Mouse (Mus musculus) liver, adult 2 months (tissue): ENCODE measurements around the gene Slc39a1. TPM values are rescaled to one million over a fixed set of nuclear protein-coding genes. Genes with fewer than 3 reads are reported as not detected.

Experiments
- DNase-seq: peaks from one replicate; pipeline ENCODE4 v3.0.0-alpha.2; 2011; ENCODE audit warnings: low read depth, low spot score; ENCODE audit errors: extremely low read depth
- H3K27ac ChIP-seq: fragments of 200-500 bp; replicated peaks from 2 replicates; pipeline ENCODE4 v1.5.1; 2012; ENCODE audit warnings: low read depth, mild to moderate bottlenecking, control low read depth, inconsistent platforms, low read length; ENCODE audit not compliant: insufficient read depth
- H3K27me3 ChIP-seq: fragments of 200-500 bp; 2 replicates; pipeline ENCODE4 v1.6.1; 2012; ENCODE audit warnings: mild to moderate bottlenecking, moderate library complexity, low read length, inconsistent platforms; ENCODE audit not compliant: control insufficient read depth, insufficient read depth
- H3K36me3 ChIP-seq: fragments of 200-500 bp; 2 replicates; pipeline ENCODE4 v1.6.1; 2012; ENCODE audit warnings: low read length, inconsistent platforms; ENCODE audit not compliant: control insufficient read depth, insufficient read depth
- H3K4me1 ChIP-seq: fragments of 200-500 bp; 2 replicates; pipeline ENCODE4 v1.6.1; 2011; ENCODE audit warnings: low read length; ENCODE audit not compliant: control insufficient read depth, insufficient read depth
- H3K4me3 ChIP-seq: fragments of 200-500 bp; 2 replicates; pipeline ENCODE4 v1.5.1; 2011; ENCODE audit warnings: low read depth, mild to moderate bottlenecking, control low read depth, low read length, moderate library complexity; ENCODE audit not compliant: insufficient read depth
- H3K79me2 ChIP-seq: fragments of 200-500 bp; 2 replicates; pipeline ENCODE4 v1.6.1; 2012; ENCODE audit warnings: inconsistent platforms, mild to moderate bottlenecking, low read length, moderate library complexity; ENCODE audit not compliant: control insufficient read depth, insufficient read depth
- H3K9ac ChIP-seq: fragments of 200-500 bp; 2 replicates; pipeline ENCODE4 v1.6.1; 2012; ENCODE audit warnings: low read depth, mild to moderate bottlenecking, control low read depth, inconsistent platforms, low read length
- CTCF ChIP-seq: fragments of 200-500 bp; IDR thresholded peaks from 2 replicates; pipeline ENCODE4 v1.5.1; 2011; ENCODE audit warnings: low read depth, low read length, control low read depth
- POLR2A ChIP-seq: fragments of 200-500 bp; IDR thresholded peaks from 2 replicates; pipeline ENCODE4 v1.6.1; 2011; ENCODE audit warnings: low read length, control low read depth; ENCODE audit not compliant: insufficient read depth; ENCODE audit errors: extremely low read depth
- WGBS: fragments of 180-500 bp; shearing (Covaris S2); methylation state at CpG from one replicate; pipeline ENCODE4 v1.1.7; 2018; 5-methylcytosine and 5-hydroxymethylcytosine counted together
- polyA plus RNA-seq: library from polyadenylated mRNA; depleted of rRNA; stranded (reverse); fragments of >200 nt; gene quantifications from 2 replicates; pipeline ENCODE4 v1.2.3, GENCODE M21; 2012
- total RNA-seq: library from RNA; depleted of rRNA; stranded (reverse); fragments of >200 nt; gene quantifications from 2 replicates; pipeline ENCODE4 v1.2.3, GENCODE M21; 2014

Slc39a1 gene
- total and polyA plus RNA-seq, 2 experiments: 59.3 to 68.0 TPM

GRCm38 (mm10) chr3:90231075-90231474 lies 16.9 kb upstream of the Slc39a1 start:
- peaks cover 6% of the 10 kb centered on the region for H3K4me1 ChIP-seq
- H3K79me2 ChIP-seq: no peaks in the 10 kb centered on the region
- no peak for DNase-seq
- TF ChIP-seq CTCF (no peak), POLR2A (no peak)
- peak overlapping the region; percentile 84 for H3K4me3 ChIP-seq
- peak overlapping the region; percentile 30 for H3K27ac ChIP-seq
- WGBS: 22% methylated on average over 8 of the region's 8 CpGs
- no peaks in the 10 kb centered on the region for H3K27me3 ChIP-seq
- peak overlapping the region; percentile 45; the same call in 1 of the 2 replicates for H3K9ac ChIP-seq
- H3K36me3 ChIP-seq: peaks cover 16% of the 10 kb centered on the region

GRCm38 (mm10) chr3:90231507-90232333 lies 16.3 kb upstream of the Slc39a1 start, which contains the start of gene Jtb:
Gene Jtb (plus strand): TSS chr3:90231597.
- Histone ChIP-seq H3K9ac (peak within 1 kb of the TSS; percentile 89), H3K4me3 (peak within 1 kb of the TSS; percentile 84), H3K4me1 (peaks cover 6% of the 10 kb centered on the region), H3K27me3 (no peaks in the 10 kb centered on the region), H3K79me2 (no peaks in the 10 kb centered on the region), H3K36me3 (peaks cover 16% of the 10 kb centered on the region), H3K27ac (peak within 1 kb of the TSS; percentile 87)
- peak; percentile 90 for DNase-seq
- under 1% methylated on average over 61 of the region's 61 CpGs for WGBS
- TF ChIP-seq POLR2A (peak; percentile 88), CTCF (no peak)

- Histone ChIP-seq H3K4me1 (peaks cover 3% of the 10 kb centered on the region; the same call in 1 of the 2 replicates), H3K27ac (no peak overlapping the region), H3K79me2 (no peaks in the 10 kb centered on the region), H3K9ac (no peak overlapping the region), H3K27me3 (no peaks in the 10 kb centered on the region), H3K36me3 (no peaks in the 10 kb centered on the region), H3K4me3 (no peak overlapping the region)
- 87% methylated on average over 2 of the region's 2 CpGs for WGBS
- no peak for TF ChIP-seq CTCF
- TF ChIP-seq POLR2A: no peak
- peak; percentile 67 for DNase-seq
Observed at GRCm38 (mm10) chr3:90241251-90241650, 6.7 kb upstream of the Slc39a1 start.

- TF ChIP-seq POLR2A (no peak), CTCF (no peak)
Observed at GRCm38 (mm10) chr3:90241669-90242358, 6.2 kb upstream of the Slc39a1 start.

GRCm38 (mm10) chr3:90242984-90243775 lies 4.8 kb upstream of the Slc39a1 start, which contains the start of gene Creb3l4:
Gene Creb3l4 (minus strand): TSS chr3:90243512.
- no peak for DNase-seq
- WGBS: 46% methylated on average over 19 of the region's 19 CpGs
- H3K4me1 ChIP-seq: peaks cover 5% of the 10 kb centered on the region; the same call in 1 of the 2 replicates
- H3K27me3 ChIP-seq: no peaks in the 10 kb centered on the region
- no peak within 1 kb of the TSS for H3K27ac ChIP-seq
- TF ChIP-seq POLR2A: no peak
- no peak for TF ChIP-seq CTCF
- H3K9ac ChIP-seq: no peak within 1 kb of the TSS
- H3K79me2 ChIP-seq: no peaks in the 10 kb centered on the region; the same call in 1 of the 2 replicates
- H3K36me3 ChIP-seq: no peaks in the 10 kb centered on the region
- H3K4me3 ChIP-seq: peak within 1 kb of the TSS; percentile 3; the same call in 1 of the 2 replicates

More at GRCm38 (mm10) chr3:90241669-90242358, 6.2 kb upstream of the Slc39a1 start:
- no peaks in the 10 kb centered on the region for H3K36me3 ChIP-seq
- no peaks in the 10 kb centered on the region for H3K27me3 ChIP-seq
- H3K79me2 ChIP-seq: no peaks in the 10 kb centered on the region
- no peak overlapping the region for H3K9ac ChIP-seq
- 89% methylated on average over 10 of the region's 10 CpGs for WGBS
- H3K4me3 ChIP-seq: no peak overlapping the region
- DNase-seq: no peak
- H3K27ac ChIP-seq: no peak overlapping the region
- peaks cover 3% of the 10 kb centered on the region; the same call in 1 of the 2 replicates for H3K4me1 ChIP-seq
